Mouse (Mus musculus): Measurements from ENCODE around the gene Capn9. TPM values are rescaled to one million over a fixed set of nuclear protein-coding genes. Genes with fewer than 3 reads are reported as not detected.

Gene Capn9
- polyA plus RNA-seq, 1 experiment from 2014 or later, result 0.39 TPM

DNA sequence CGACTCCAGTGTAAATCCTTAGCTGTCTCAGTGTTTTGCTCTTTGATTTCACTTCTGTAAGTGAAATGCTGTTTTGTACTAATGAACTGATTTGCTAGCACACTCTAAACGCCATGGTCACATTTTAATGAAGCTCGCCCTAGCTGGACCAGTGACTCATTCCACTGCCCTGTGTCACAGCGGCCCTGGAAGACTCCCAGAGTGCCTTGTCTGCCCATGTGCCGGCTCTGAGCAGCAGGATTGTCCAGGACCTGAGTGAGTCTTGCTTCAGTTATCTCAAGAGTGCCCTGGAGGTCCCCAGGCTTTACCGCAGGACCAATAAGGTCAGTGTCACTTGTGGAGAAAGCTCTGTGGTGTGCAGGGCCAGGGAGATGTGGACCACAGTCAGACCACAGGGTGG lies 29.5 kb upstream of the Capn9 start:
- Histone ChIP-seq H3K27ac (ENCODE audit: low read length) (no peak overlapping the region), H3K4me3 (ENCODE audit: low read length) (no peak overlapping the region), H3K9ac (ENCODE audit: low read length) (no peak overlapping the region), H3K36me3 (ENCODE audit: control insufficient read depth, insufficient read depth) (peaks cover 63% of the 10 kb centered on the region), H3K9me3 (replicated peaks; ENCODE audit: control insufficient read depth, low read length) (no peaks in the 10 kb centered on the region), H3K4me2 (ENCODE audit: low read depth, low read length) (no peak overlapping the region), H3K27me3 (ENCODE audit: control insufficient read depth, insufficient read depth, low read length) (no peaks in the 10 kb centered on the region), H3K4me1 (ENCODE audit: control insufficient read depth, insufficient read depth, low read length) (no peaks in the 10 kb centered on the region)
- 74% methylated on average over 6 of the region's 6 CpGs for WGBS
- no peak for ATAC-seq (replicated peaks; ENCODE audit: extremely low read depth, insufficient read depth, low FRiP score)

DNA sequence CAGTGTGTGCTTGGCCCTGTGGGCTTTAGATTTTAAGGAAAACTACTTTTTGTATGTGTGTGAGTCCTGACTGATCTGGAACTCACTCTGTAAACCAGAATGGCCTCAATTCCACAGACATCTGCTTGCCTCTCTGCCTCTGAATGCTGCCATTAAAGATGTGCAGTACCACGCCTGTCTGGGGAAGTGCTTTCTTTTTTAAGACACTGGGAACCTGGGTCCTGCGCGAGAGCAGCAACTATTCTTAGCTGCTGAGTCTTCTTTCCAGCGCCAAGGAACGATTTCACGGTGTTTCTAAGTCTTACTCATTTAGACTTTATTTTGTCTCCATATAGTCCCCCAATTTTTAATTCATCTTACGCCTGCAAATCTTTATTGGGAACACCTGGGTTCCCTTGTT lies 29.1 kb upstream of the Capn9 start:
- ATAC-seq (replicated peaks; ENCODE audit: extremely low read depth, insufficient read depth, low FRiP score), result no peak
- no peaks in the 10 kb centered on the region for H3K4me1 ChIP-seq (ENCODE audit: control insufficient read depth, insufficient read depth, low read length)
- H3K4me3 ChIP-seq (ENCODE audit: low read length), result no peak overlapping the region
- peaks cover 67% of the 10 kb centered on the region for H3K36me3 ChIP-seq (ENCODE audit: control insufficient read depth, insufficient read depth)
- H3K9ac ChIP-seq (ENCODE audit: low read length), result no peak overlapping the region
- no peaks in the 10 kb centered on the region for H3K9me3 ChIP-seq (replicated peaks; ENCODE audit: control insufficient read depth, low read length)
- WGBS, result 77% methylated on average over 7 of the region's 7 CpGs
- H3K27me3 ChIP-seq (ENCODE audit: control insufficient read depth, insufficient read depth, low read length), result no peaks in the 10 kb centered on the region
- no peak overlapping the region for H3K4me2 ChIP-seq (ENCODE audit: low read depth, low read length)
- no peak overlapping the region for H3K27ac ChIP-seq (ENCODE audit: low read length)

DNA sequence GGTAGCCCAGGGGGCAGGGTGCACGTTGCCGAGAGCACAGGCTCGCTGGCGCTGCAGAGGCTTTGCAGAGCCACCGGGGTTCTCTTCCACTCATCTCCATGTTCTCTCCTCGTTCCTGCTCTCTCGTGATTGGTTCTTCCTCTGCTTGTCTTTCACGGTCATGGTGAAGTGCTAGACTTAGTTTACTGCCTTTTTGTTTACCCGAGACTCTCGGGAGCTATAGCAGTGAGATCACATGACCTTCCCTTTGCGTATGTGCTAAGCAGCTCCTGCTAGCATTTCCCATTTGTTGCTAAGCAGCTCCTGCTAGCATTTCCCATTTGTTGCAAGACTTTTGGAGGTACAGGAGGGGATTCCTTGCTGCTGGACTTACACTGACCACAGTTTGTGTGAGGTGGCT lies 28.6 kb upstream of the Capn9 start:
- Histone ChIP-seq H3K4me3 (ENCODE audit: low read length) (no peak overlapping the region), H3K36me3 (ENCODE audit: control insufficient read depth, insufficient read depth) (peaks cover 71% of the 10 kb centered on the region), H3K4me2 (ENCODE audit: low read depth, low read length) (no peak overlapping the region), H3K4me1 (ENCODE audit: control insufficient read depth, insufficient read depth, low read length) (no peaks in the 10 kb centered on the region), H3K9ac (ENCODE audit: low read length) (no peak overlapping the region), H3K27ac (ENCODE audit: low read length) (no peak overlapping the region), H3K27me3 (ENCODE audit: control insufficient read depth, insufficient read depth, low read length) (no peaks in the 10 kb centered on the region), H3K9me3 (replicated peaks; ENCODE audit: control insufficient read depth, low read length) (no peaks in the 10 kb centered on the region)
- no peak for ATAC-seq (replicated peaks; ENCODE audit: extremely low read depth, insufficient read depth, low FRiP score)
- 56% methylated on average over 11 of the region's 11 CpGs for WGBS

DNA sequence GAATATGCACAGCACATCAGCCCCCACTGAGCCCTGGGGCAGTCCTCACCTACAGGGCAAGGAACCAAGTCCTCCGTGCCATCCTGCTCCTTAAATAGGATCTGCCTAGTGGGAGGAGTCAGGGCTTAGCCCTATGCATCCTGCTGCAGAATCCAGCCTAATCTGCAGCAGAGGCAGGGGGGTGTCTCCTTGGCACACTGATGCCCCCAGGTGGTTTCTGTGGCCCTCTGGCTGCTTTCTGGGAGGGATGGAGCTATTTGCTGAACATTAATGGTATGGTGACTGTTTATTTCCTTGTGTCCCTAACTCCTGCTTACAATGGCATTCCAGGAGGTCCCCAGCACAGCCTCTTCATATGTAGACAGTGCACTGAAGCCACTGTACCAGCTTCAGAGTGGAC lies 27.7 kb upstream of the Capn9 start:
- Histone ChIP-seq H3K4me3 (ENCODE audit: low read length) (no peak overlapping the region), H3K27me3 (ENCODE audit: control insufficient read depth, insufficient read depth, low read length) (no peaks in the 10 kb centered on the region), H3K27ac (ENCODE audit: low read length) (no peak overlapping the region), H3K4me2 (ENCODE audit: low read depth, low read length) (no peak overlapping the region), H3K9me3 (replicated peaks; ENCODE audit: control insufficient read depth, low read length) (no peaks in the 10 kb centered on the region), H3K36me3 (ENCODE audit: control insufficient read depth, insufficient read depth) (peaks cover 70% of the 10 kb centered on the region), H3K4me1 (ENCODE audit: control insufficient read depth, insufficient read depth, low read length) (no peaks in the 10 kb centered on the region), H3K9ac (ENCODE audit: low read length) (no peak overlapping the region)
- no peak for ATAC-seq (replicated peaks; ENCODE audit: extremely low read depth, insufficient read depth, low FRiP score)
- WGBS, result 71% methylated on average over 1 of the region's 1 CpGs

DNA sequence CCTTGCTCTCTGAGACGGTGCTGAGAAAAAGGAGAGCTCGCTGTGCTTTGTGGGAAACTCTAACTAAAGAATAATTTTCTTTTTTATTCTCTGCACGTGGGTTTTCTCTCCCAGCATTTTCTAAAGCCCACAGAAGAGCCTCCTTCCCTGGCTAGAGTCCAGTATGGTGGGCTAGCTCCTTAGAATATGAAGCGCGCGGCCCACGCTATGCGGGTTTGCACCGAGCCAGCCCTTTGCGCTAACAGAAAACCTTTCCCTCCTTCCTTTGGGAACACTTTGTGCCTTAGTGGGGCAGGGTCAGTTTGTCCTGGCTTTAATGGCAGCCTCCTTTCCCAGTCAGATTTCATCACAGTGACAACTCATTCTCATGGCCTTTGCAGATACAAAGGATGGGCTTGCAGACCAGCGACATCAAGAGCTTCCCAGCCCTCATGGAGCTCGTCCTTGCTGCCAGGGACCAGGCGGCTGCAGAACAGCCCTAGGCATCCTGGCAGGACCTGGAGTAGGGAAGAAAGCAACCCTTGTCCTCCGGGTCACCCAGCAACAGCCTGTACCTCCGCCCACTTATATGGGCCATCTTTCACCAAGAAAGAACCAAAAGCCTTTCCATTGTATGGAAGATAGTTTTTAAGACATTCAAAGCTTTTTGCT lies 24.8 kb upstream of the Capn9 start:
- peaks cover 2% of the 10 kb centered on the region; the same call in 1 of the 2 replicates for H3K4me1 ChIP-seq (ENCODE audit: control insufficient read depth, insufficient read depth, low read length)
- H3K9ac ChIP-seq (ENCODE audit: low read length), result no peak overlapping the region
- no peak overlapping the region for H3K4me2 ChIP-seq (ENCODE audit: low read depth, low read length)
- H3K4me3 ChIP-seq (ENCODE audit: low read length), result no peak overlapping the region
- 93% methylated on average over 15 of the region's 15 CpGs for WGBS
- peaks cover 52% of the 10 kb centered on the region for H3K36me3 ChIP-seq (ENCODE audit: control insufficient read depth, insufficient read depth)
- H3K27ac ChIP-seq (ENCODE audit: low read length), result no peak overlapping the region
- no peaks in the 10 kb centered on the region for H3K27me3 ChIP-seq (ENCODE audit: control insufficient read depth, insufficient read depth, low read length)
- no peaks in the 10 kb centered on the region for H3K9me3 ChIP-seq (replicated peaks; ENCODE audit: control insufficient read depth, low read length)
- no peak for ATAC-seq (replicated peaks; ENCODE audit: extremely low read depth, insufficient read depth, low FRiP score)

GRCm38 (mm10) chr8:124555113-124555750 lies 20.7 kb upstream of the Capn9 start:
- no peaks in the 10 kb centered on the region for H3K9me3 ChIP-seq (replicated peaks; ENCODE audit: control insufficient read depth, low read length)
- H3K4me1 ChIP-seq (ENCODE audit: control insufficient read depth, insufficient read depth, low read length), result peaks cover 5% of the 10 kb centered on the region; the same call in 1 of the 2 replicates
- H3K36me3 ChIP-seq (ENCODE audit: control insufficient read depth, insufficient read depth), result peaks cover 27% of the 10 kb centered on the region
- no peaks in the 10 kb centered on the region for H3K27me3 ChIP-seq (ENCODE audit: control insufficient read depth, insufficient read depth, low read length)
- H3K9ac ChIP-seq (ENCODE audit: low read length), result no peak overlapping the region
- no peak overlapping the region for H3K27ac ChIP-seq (ENCODE audit: low read length)
- no peak overlapping the region for H3K4me2 ChIP-seq (ENCODE audit: low read depth, low read length)
- no peak for ATAC-seq (replicated peaks; ENCODE audit: extremely low read depth, insufficient read depth, low FRiP score)
- WGBS, result 84% methylated on average over 7 of the region's 7 CpGs
- H3K4me3 ChIP-seq (ENCODE audit: low read length), result no peak overlapping the region

GRCm38 (mm10) chr8:124556164-124556563 lies 19.7 kb upstream of the Capn9 start:
- no peak overlapping the region for H3K4me2 ChIP-seq (ENCODE audit: low read depth, low read length)
- peaks cover 5% of the 10 kb centered on the region; the same call in 1 of the 2 replicates for H3K4me1 ChIP-seq (ENCODE audit: control insufficient read depth, insufficient read depth, low read length)
- no peak overlapping the region for H3K4me3 ChIP-seq (ENCODE audit: low read length)
- no peak overlapping the region for H3K9ac ChIP-seq (ENCODE audit: low read length)
- no peak for ATAC-seq (replicated peaks; ENCODE audit: extremely low read depth, insufficient read depth, low FRiP score)
- H3K9me3 ChIP-seq (replicated peaks; ENCODE audit: control insufficient read depth, low read length), result no peaks in the 10 kb centered on the region
- 61% methylated on average over 7 of the region's 7 CpGs for WGBS
- H3K27me3 ChIP-seq (ENCODE audit: control insufficient read depth, insufficient read depth, low read length), result no peaks in the 10 kb centered on the region
- no peak overlapping the region for H3K27ac ChIP-seq (ENCODE audit: low read length)
- H3K36me3 ChIP-seq (ENCODE audit: control insufficient read depth, insufficient read depth), result peaks cover 18% of the 10 kb centered on the region

DNA sequence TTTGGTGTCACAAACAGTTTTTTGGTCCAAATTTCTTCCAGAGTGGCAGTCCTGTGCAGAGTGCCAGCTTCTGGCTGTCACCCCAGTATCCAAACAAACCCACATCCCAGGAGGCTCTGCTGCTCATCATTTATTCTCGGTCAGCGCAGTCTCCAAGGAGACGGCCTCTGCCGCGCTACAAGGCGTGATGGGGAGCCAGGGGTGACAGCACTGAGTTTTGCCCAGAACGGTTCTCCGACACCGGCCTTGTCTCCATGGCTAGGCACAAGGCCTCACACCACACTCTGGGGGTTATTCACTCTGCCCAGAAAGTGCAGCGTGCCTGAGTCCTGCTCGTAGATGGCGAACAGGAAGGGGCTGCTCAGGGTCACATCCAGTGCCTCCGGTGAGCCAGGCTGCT lies 19.3 kb upstream of the Capn9 start:
- peaks cover 13% of the 10 kb centered on the region for H3K36me3 ChIP-seq (ENCODE audit: control insufficient read depth, insufficient read depth)
- H3K4me2 ChIP-seq (ENCODE audit: low read depth, low read length), result no peak overlapping the region
- H3K9ac ChIP-seq (ENCODE audit: low read length), result no peak overlapping the region
- no peak overlapping the region for H3K4me3 ChIP-seq (ENCODE audit: low read length)
- no peaks in the 10 kb centered on the region for H3K27me3 ChIP-seq (ENCODE audit: control insufficient read depth, insufficient read depth, low read length)
- H3K9me3 ChIP-seq (replicated peaks; ENCODE audit: control insufficient read depth, low read length), result no peaks in the 10 kb centered on the region
- H3K27ac ChIP-seq (ENCODE audit: low read length), result no peak overlapping the region
- peaks cover 5% of the 10 kb centered on the region; the same call in 1 of the 2 replicates for H3K4me1 ChIP-seq (ENCODE audit: control insufficient read depth, insufficient read depth, low read length)
- WGBS, result 83% methylated on average over 13 of the region's 13 CpGs
- no peak for ATAC-seq (replicated peaks; ENCODE audit: extremely low read depth, insufficient read depth, low FRiP score)

GRCm38 (mm10) chr8:124557476-124557875 lies 18.4 kb upstream of the Capn9 start:
- Histone ChIP-seq H3K9me3 (replicated peaks; ENCODE audit: control insufficient read depth, low read length) (no peaks in the 10 kb centered on the region), H3K27ac (ENCODE audit: low read length) (no peak overlapping the region), H3K27me3 (ENCODE audit: control insufficient read depth, insufficient read depth, low read length) (no peaks in the 10 kb centered on the region), H3K4me1 (ENCODE audit: control insufficient read depth, insufficient read depth, low read length) (peaks cover 5% of the 10 kb centered on the region; the same call in 1 of the 2 replicates), H3K4me2 (ENCODE audit: low read depth, low read length) (no peak overlapping the region), H3K4me3 (ENCODE audit: low read length) (no peak overlapping the region), H3K9ac (ENCODE audit: low read length) (no peak overlapping the region), H3K36me3 (ENCODE audit: control insufficient read depth, insufficient read depth) (peaks cover 5% of the 10 kb centered on the region)
- 48% methylated on average over 5 of the region's 5 CpGs for WGBS
- ATAC-seq (replicated peaks; ENCODE audit: extremely low read depth, insufficient read depth, low FRiP score), result no peak
